Mouse (Mus musculus): ENCODE results near the gene Il10. TPM values are rescaled to one million over a fixed set of nuclear protein-coding genes. Genes with fewer than 3 reads are reported as not detected.

The Il10 gene
- polyA plus RNA-seq, 1 experiment from 2014 or later: not detected

- H3K9ac ChIP-seq: no peak overlapping the region
- H3K4me1 ChIP-seq: peaks cover 6% of the 10 kb centered on the region; the same call in 1 of the 2 replicates
- H3K4me2 ChIP-seq: no peak overlapping the region
- no peaks in the 10 kb centered on the region for H3K9me3 ChIP-seq (replicated peaks)
- no peaks in the 10 kb centered on the region for H3K36me3 ChIP-seq
- ATAC-seq (replicated peaks; ENCODE audit: low FRiP score): no peak
- WGBS: 85% methylated on average over 3 of the region's 3 CpGs
- H3K4me3 ChIP-seq (replicated peaks): no peak overlapping the region
- H3K27ac ChIP-seq: no peak overlapping the region
- no peaks in the 10 kb centered on the region for H3K27me3 ChIP-seq
Observed at GRCm38 (mm10) chr1:131000296-131000695, 19.3 kb upstream of the Il10 start.

GRCm38 (mm10) chr1:131002561-131002960, 17.1 kb upstream of the Il10 start:
- no peak overlapping the region for H3K4me3 ChIP-seq (replicated peaks)
- no peak for ATAC-seq (replicated peaks; ENCODE audit: low FRiP score)
- H3K27ac ChIP-seq: no peak overlapping the region
- H3K4me1 ChIP-seq: peaks cover 6% of the 10 kb centered on the region; the same call in 1 of the 2 replicates
- 85% methylated on average over 2 of the region's 2 CpGs for whole genome bisulfite sequencing
- H3K9ac ChIP-seq: no peak overlapping the region
- no peak overlapping the region for H3K4me2 ChIP-seq
- no peaks in the 10 kb centered on the region for H3K9me3 ChIP-seq (replicated peaks)
- no peaks in the 10 kb centered on the region for H3K27me3 ChIP-seq
- no peaks in the 10 kb centered on the region for H3K36me3 ChIP-seq

DNA sequence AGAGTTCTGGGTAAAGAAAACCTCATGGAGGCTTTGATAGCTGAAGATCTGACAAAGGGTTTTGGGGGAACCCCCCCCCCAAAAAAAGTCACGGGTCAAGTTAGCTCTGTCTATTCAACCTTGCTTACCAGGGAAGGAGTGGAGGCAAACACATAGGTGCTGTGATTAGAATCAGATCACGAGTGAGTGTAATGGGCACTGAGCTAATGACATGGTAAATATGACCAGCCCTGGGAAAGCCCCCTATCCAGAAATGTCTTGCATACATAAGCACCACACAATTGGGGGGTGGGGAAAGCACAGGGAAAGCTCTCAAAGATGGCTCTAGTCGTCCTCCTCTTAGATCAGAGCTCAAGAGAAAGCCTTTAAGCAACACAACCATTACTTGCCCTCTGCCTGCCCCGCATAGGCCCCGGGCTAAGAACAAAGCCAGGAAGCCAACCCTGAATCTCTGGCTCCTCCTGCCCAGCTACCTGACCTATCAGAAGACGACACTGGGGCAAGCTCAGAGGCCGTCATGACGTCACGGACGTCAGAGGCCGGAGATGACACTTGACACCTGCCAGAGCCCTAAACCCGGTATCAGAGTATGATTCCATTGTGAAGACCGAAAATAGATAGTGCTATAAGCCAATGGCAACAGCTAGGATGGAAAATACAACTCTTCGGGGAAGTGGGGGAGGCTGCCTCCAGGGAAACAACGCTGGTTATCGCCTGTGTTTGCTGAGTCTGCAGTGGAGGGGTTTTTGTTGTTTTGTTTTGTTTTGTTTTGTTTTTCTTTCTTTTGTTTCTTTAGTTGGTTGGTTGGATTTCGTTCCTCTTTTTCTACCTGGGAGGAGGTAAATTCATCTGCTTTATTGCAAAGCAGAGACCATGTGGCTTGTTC, 16.4 kb upstream of the Il10 start:
- 62% methylated on average over 17 of the region's 17 CpGs for WGBS
- H3K4me3 ChIP-seq (replicated peaks): no peak overlapping the region
- no peak for ATAC-seq (replicated peaks; ENCODE audit: low FRiP score)

DNA sequence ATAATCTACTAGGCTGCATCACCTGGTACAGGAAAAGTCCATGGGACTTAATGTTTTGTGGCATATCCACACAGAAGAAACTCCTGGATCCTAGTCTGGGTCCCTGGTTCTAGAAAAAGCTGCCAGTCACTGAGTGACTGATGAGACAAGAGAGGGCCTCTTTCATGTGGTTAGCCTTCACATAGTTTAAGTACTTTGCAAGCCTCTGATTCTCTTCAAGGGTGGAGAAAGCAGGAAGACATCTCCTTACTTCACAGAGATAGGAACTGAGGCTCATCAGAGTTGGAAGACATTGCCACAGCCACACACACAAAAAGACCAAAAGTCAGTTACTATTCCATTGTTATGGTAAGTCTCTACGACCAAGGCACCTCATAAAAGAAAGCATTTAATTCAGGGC, 13.6 kb upstream of the Il10 start:
- Histone ChIP-seq H3K9me3 (replicated peaks) (no peaks in the 10 kb centered on the region), H3K4me2 (no peak overlapping the region), H3K27me3 (no peaks in the 10 kb centered on the region), H3K9ac (no peak overlapping the region), H3K4me1 (peaks cover 6% of the 10 kb centered on the region; the same call in 1 of the 2 replicates), H3K4me3 (replicated peaks) (no peak overlapping the region), H3K27ac (no peak overlapping the region), H3K36me3 (no peaks in the 10 kb centered on the region)
- WGBS: 85% methylated on average over 1 of the region's 1 CpGs
- ATAC-seq (replicated peaks; ENCODE audit: low FRiP score): no peak

More for the DNA sequence above, 16.4 kb upstream of the Il10 start:
- peaks cover 6% of the 10 kb centered on the region; the same call in 1 of the 2 replicates for H3K4me1 ChIP-seq
- no peak overlapping the region for H3K9ac ChIP-seq
- H3K27me3 ChIP-seq: no peaks in the 10 kb centered on the region
- H3K4me2 ChIP-seq: 0 out of 2 replicates have a peak overlapping the region, but pooled peaks have one; percentile 3
- H3K27ac ChIP-seq: no peak overlapping the region
- H3K9me3 ChIP-seq (replicated peaks): no peaks in the 10 kb centered on the region
- H3K36me3 ChIP-seq: no peaks in the 10 kb centered on the region

DNA sequence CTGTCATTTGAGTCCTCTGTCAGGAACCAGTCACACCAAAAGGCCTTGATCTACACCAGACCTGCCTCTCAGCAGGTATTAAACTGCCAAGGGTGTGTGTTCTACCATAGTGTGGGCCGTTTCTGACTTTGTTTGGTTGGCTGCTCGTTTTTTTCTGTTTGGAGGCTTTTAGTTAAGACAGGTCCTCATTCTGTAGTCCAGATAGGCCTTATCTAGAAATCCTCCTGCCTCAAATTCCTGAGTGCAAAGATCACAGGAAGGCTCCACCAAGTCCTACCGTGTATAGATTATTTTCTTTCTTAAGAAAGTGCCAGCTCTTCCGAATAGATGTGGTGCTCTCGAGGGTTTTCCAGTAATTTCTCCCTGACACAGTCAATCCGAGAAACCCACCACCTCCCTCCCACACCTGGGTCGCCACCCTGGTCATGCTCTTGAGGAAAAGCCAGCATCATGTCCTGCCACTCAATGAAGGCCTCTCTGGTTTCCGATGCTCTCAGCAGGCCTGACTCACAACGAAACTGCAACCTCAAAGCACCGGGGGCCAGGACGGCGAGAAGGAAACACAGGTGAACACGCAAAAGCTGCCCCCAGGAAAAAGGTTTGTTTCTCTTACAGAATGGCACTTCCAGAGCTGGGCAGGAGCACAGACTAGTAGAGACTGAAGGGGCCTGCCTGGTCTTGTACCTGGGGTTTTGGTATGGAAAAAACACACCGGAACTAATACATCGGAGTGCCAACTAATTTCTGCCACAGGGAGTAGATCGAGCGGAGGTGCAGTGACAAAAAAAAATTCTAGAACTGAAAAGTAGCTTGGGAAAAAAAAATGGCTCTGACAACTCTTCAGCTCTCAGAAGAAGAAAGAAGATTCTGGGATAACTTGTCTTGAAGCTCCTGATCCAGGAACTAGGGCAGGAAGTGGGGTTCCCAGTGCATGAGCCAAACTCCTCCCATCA, 9.2 kb upstream of the Il10 start:
- ATAC-seq (replicated peaks; ENCODE audit: low FRiP score): no peak
- no peaks in the 10 kb centered on the region for H3K4me1 ChIP-seq
- H3K27me3 ChIP-seq: no peaks in the 10 kb centered on the region
- H3K36me3 ChIP-seq: no peaks in the 10 kb centered on the region
- no peak overlapping the region for H3K9ac ChIP-seq
- no peak overlapping the region for H3K4me2 ChIP-seq
- 77% methylated on average over 17 of the region's 17 CpGs for WGBS
- no peak overlapping the region for H3K4me3 ChIP-seq (replicated peaks)
- no peak overlapping the region for H3K27ac ChIP-seq
- H3K9me3 ChIP-seq (replicated peaks): no peaks in the 10 kb centered on the region

DNA sequence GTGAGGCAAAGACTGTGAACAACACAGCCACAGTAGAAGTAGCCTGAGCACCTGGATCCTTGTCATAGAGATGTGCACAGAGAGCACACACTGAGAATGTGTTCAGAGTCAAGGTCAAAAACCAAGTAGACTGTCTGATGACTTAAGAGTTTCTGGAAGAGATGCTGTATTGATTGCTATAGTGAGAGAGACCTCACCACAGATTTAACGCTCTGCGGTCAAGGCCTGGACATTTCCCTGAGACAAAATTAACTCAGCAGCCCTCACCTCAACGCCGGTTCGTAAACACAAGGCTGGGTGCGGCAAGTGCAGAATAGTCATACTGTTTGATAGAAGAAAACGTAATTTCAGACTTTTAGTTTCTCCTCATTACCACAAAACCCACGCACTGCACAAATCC, 7.2 kb upstream of the Il10 start:
- H3K9ac ChIP-seq: no peak overlapping the region
- H3K4me1 ChIP-seq: no peaks in the 10 kb centered on the region
- H3K9me3 ChIP-seq (replicated peaks): no peaks in the 10 kb centered on the region
- H3K4me3 ChIP-seq (replicated peaks): no peak overlapping the region
- no peak for ATAC-seq (replicated peaks; ENCODE audit: low FRiP score)
- WGBS: 88% methylated on average over 8 of the region's 8 CpGs
- H3K27ac ChIP-seq: no peak overlapping the region
- no peaks in the 10 kb centered on the region for H3K27me3 ChIP-seq
- no peak overlapping the region for H3K4me2 ChIP-seq
- H3K36me3 ChIP-seq: no peaks in the 10 kb centered on the region

DNA sequence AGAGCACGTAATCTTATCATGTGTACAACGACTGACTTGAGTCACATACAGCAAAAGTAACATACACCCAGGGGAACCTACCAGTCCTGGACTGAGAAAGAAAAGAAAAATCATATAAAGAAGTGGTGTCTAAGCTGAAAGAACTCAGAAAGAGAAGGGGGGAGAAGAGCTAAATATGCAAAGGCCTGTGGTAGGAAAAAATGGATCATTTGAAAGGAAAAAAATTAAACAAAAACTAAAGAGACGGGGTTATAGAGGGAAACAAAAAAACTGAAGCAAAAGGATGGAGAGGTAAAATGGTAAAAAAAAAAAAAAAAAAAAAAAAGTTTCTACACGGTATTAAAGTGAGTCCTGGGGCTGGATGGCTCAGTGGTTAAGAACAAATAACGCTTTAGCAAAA, 5.7 kb upstream of the Il10 start:
- H3K9ac ChIP-seq: no peak overlapping the region
- H3K27ac ChIP-seq: no peak overlapping the region
- 87% methylated on average over 5 of the region's 5 CpGs for WGBS
- ATAC-seq (replicated peaks; ENCODE audit: low FRiP score): no peak
- H3K27me3 ChIP-seq: no peaks in the 10 kb centered on the region
- no peak overlapping the region for H3K4me3 ChIP-seq (replicated peaks)
- no peak overlapping the region for H3K4me2 ChIP-seq
- H3K4me1 ChIP-seq: no peaks in the 10 kb centered on the region
- no peaks in the 10 kb centered on the region for H3K9me3 ChIP-seq (replicated peaks)
- H3K36me3 ChIP-seq: no peaks in the 10 kb centered on the region

- Histone ChIP-seq H3K9ac (no peak overlapping the region), H3K4me3 (replicated peaks) (no peak overlapping the region), H3K27ac (no peak overlapping the region), H3K36me3 (no peaks in the 10 kb centered on the region), H3K9me3 (replicated peaks) (no peaks in the 10 kb centered on the region), H3K4me2 (no peak overlapping the region), H3K4me1 (0 out of 2 replicates have a peak, but pooled peaks cover 5% of the 10 kb centered on the region), H3K27me3 (no peaks in the 10 kb centered on the region)
- no peak for ATAC-seq (replicated peaks; ENCODE audit: low FRiP score)
- 92% methylated on average over 6 of the region's 6 CpGs for WGBS
Observed at GRCm38 (mm10) chr1:131015281-131015680, 4.4 kb upstream of the Il10 start.

GRCm38 (mm10) chr1:131015879-131016278, 3.8 kb upstream of the Il10 start:
- no peaks in the 10 kb centered on the region for H3K9me3 ChIP-seq (replicated peaks)
- no peak for ATAC-seq (replicated peaks; ENCODE audit: low FRiP score)
- H3K4me3 ChIP-seq (replicated peaks): no peak overlapping the region
- H3K27me3 ChIP-seq: no peaks in the 10 kb centered on the region
- H3K36me3 ChIP-seq: no peaks in the 10 kb centered on the region
- no peak overlapping the region for H3K27ac ChIP-seq
- H3K4me2 ChIP-seq: no peak overlapping the region
- 92% methylated on average over 7 of the region's 7 CpGs for WGBS
- H3K9ac ChIP-seq: no peak overlapping the region
- 0 out of 2 replicates have a peak, but pooled peaks cover 10% of the 10 kb centered on the region for H3K4me1 ChIP-seq

- ATAC-seq (replicated peaks; ENCODE audit: low FRiP score): 0 out of 2 replicates have a peak, but pooled peaks have one; percentile 34
- H3K27ac ChIP-seq: no peak overlapping the region
- H3K4me1 ChIP-seq: peaks cover 19% of the 10 kb centered on the region; the same call in 1 of the 2 replicates
- H3K4me2 ChIP-seq: no peak overlapping the region
- no peak overlapping the region for H3K4me3 ChIP-seq (replicated peaks)
- WGBS: 46% methylated on average over 12 of the region's 12 CpGs
- H3K36me3 ChIP-seq: no peaks in the 10 kb centered on the region
- H3K9me3 ChIP-seq (replicated peaks): no peaks in the 10 kb centered on the region
- no peak overlapping the region for H3K9ac ChIP-seq
- H3K27me3 ChIP-seq: peaks cover 5% of the 10 kb centered on the region; the same call in 1 of the 2 replicates
Observed at GRCm38 (mm10) chr1:131020425-131021310, 1.0 kb downstream of the Il10 start.

DNA sequence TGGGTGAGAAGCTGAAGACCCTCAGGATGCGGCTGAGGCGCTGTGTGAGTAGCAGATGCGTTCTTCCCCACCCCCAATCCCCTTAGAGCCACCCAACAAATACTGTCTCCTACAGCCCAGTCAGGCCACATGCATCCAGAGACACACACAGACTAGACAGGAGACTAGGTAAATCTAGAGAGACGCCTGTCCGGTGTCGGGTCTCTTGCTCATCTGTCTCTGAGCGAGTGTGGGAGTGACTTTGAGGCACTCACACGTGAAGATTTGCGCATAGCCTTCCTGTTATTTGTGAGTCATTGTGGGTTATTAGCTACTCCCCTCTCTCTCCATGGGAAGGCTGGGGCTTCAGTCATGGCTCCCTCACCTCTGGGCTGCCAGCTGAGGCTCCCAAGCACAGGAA, 1.8 kb downstream of the Il10 start:
- peaks cover 19% of the 10 kb centered on the region; the same call in 1 of the 2 replicates for H3K4me1 ChIP-seq
- WGBS: 36% methylated on average over 9 of the region's 9 CpGs
- H3K27ac ChIP-seq: no peak overlapping the region
- no peak overlapping the region for H3K4me3 ChIP-seq (replicated peaks)
- peak; percentile 49; the same call in 1 of the 2 replicates for ATAC-seq (replicated peaks; ENCODE audit: low FRiP score)
- peaks cover 5% of the 10 kb centered on the region; the same call in 1 of the 2 replicates for H3K27me3 ChIP-seq
- H3K4me2 ChIP-seq: no peak overlapping the region
- H3K9me3 ChIP-seq (replicated peaks): no peaks in the 10 kb centered on the region
- no peak overlapping the region for H3K9ac ChIP-seq
- H3K36me3 ChIP-seq: no peaks in the 10 kb centered on the region

All from kidney, embryonic 15.5 days (tissue).